Mouse (Mus musculus): ENCODE results near the gene Rpusd1. TPM values are rescaled to one million over a fixed set of nuclear protein-coding genes. Genes with fewer than 3 reads are reported as not detected.

Gene Rpusd1
- 4.5 TPM in 2 replicates for total RNA-seq (2023)

DNA sequence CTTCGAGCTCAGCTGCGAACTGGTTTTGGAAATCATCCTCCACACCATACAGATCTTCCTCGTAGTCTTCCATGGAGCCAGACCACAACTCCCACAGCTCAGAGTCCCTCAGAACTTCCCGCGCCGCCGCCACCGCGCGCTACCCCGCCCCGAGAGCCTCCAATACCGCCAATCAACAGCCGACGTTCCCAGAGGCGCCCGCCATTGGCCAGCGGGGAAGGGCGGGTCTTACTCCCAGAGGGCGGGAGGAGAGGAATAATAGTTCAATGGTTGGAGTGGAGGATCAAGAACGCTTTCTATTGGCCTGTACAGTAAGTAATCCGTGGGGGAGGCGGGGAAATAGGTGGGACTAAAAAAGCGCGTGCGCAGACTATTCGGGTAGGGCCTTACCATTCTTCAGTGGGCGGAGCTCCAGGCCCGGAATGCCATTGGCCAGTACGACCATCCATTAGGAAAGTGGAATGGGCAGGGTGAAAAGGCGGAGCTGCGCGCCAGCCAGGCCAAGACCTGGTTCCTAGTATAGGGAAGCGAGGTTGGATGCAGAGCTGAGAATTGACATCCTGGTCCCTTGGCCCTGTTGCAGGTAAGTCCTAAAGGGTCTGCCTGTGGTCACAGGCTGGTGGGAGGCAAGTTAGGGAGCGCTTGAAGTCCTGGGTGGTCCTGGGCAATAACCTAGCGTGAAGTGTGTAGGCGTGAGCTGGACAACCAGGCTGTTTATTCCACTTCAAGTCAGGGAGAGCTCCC lies at the start of gene Rpusd1, which contains the start of gene Chtf18:
Gene Rpusd1, plus strand, starts transcription at position 406 of the 744 bp plus-strand sequence.
Gene Chtf18, minus strand, starts transcription at position 155 of the 744 bp plus-strand sequence.

DNA sequence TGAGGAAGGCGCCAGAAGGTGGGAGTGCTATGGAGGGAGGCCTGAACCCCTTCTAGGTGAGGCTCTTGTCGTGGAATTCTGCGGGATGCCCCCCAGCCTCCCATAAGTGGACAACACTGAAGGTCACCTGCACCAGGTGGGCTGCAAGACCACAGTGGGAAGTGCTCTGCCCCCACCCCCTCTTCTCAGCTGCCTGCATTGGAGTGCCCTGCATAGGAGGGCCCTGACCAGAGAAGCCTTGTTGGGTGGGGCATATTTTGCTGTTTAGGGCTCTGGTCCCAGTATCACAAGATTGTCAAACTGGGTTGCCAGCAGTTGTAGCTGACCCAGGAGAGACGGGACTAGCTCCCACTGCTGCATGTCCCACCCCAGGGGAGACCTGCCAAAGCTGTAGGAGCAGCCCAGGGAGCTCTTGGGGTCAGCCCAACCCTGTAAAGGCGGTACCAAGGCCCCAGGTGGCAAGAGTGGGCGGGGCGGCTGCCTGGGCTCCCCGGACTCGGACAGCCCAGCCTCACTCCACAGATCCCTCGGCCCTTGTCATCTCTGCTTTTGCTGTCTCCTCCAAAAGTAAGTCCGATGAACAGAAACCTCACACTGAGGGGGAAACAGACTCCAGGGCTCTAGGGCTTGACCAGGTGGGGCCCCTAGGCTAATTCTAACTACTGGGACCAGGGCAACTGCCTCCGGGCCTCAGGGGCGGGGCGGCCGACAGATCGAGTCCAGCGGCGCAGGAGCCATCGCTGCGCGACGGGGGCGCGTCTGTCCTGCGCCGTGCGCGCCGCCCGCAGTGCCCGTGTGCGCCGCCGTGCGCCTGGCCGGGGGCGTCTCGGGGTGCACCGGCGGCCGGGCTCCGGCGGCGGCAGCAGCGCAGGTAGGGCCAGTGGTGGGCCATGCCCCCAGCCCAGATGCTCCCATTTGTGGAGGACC lies 10.5 kb upstream of the Rpusd1 start, which contains the start of gene Gng13:
Gene Gng13, plus strand, starts transcription at position 461 of the 927 bp plus-strand sequence.

DNA sequence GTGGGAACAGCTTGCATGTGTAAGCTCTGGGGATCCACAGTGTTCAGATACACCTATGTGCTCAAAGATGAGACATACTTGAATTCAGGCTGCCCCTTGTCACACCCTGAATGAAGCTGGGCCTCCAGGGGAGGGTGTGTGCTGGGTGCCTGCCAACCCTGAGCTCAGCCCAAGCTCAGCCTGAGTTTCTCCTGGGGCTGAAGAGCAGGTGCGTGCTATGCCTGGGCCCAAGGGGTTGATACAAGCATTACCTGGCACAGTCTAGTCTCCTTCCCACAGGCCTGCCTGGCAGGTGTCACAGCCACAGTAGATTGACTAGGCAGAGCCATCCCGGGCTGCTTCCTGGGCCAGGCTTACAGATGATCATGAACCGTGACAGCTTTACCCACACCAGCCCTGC lies 8.3 kb downstream of the Rpusd1 start, which contains the start of gene Mslnl:
Gene Mslnl, plus strand, starts transcription at position 298 of the 400 bp plus-strand sequence.

DNA sequence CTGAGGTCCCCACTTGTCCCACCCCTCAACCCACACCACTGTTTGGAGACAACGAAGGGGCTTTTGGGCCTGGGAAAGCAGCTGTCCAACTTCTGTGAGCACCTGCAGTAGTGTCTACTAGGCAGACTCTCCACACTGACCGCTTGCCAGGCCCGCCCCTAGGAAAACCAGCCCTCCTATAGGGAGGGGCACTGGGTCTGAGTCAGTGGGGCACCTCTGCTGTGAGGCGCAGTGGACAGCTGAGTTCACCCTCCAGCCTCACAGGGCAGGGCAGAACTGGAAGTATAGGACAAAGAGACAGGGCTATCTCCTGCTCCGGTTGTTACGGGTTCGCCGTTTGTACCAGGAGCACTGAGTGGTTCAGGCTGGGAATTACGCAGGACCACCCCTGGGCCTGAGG lies 26.8 kb downstream of the Rpusd1 start, which contains the start of gene Msln:
Gene Msln, minus strand, starts transcription at position 138 of the 400 bp plus-strand sequence.

DNA sequence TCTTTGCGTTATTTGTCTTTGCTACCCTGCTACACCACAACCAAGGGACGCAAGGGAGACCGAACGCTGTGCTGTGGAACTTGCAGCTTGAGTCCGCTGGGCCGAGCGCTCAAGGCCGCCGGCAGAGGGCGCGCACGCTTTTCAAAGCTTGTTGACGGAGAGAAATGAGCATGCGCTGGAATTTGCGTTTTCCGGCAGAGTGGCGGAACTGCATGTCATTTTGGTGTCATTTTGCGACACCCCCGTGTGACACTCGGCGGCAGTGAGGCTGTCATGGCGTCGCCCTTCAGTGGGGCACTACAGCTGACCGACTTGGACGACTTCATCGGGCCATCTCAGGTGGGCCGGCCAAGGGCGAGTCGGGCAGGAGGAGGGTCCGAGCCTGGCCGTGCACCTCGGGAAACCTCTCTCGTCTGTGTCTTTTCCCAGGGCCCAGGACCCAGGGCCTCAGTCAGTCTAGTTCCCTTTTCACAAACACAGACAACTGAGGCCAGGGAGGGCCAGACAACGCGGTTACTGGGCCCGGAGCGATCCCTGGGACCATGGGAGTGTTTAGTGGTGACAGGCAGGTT lies 46.2 kb downstream of the Rpusd1 start, which contains the start of gene Narfl:
Gene Narfl, plus strand, starts transcription at position 228 of the 572 bp plus-strand sequence.

Other genes starting within 250 kb of the Rpusd1 start
- not detected in 2 replicates for gene Sstr5, start 230.4 kb upstream of the Rpusd1 start, total RNA-seq (2023)
- gene Sox8, start 157.0 kb upstream of the Rpusd1 start, total RNA-seq (2023) = not detected in 2 replicates
- 8.7 and 10.5 TPM in 2 replicates for gene Lmf1, start 148.6 kb upstream of the Rpusd1 start, total RNA-seq (2023)
- gene Gng13, start 10.5 kb upstream of the Rpusd1 start, total RNA-seq (2023) = not detected in 2 replicates
- 9.7 and 18.7 TPM in 2 replicates for gene Chtf18, start 251 bp upstream of the Rpusd1 start, total RNA-seq (2023)
- gene Mslnl, start 8.4 kb downstream of the Rpusd1 start, total RNA-seq (2023) = not detected in 2 replicates
- gene Msln, start 26.7 kb downstream of the Rpusd1 start, total RNA-seq (2023) = 0.88 TPM in 1 of 2 replicates, not detected in the other
- gene Narfl, start 46.1 kb downstream of the Rpusd1 start, total RNA-seq (2023) = 24.6 and 35.5 TPM in 2 replicates
- 10.2 and 14.6 TPM in 2 replicates for gene Haghl, start 58.0 kb downstream of the Rpusd1 start, total RNA-seq (2023)
- 0.22 TPM in 1 of 2 replicates, not detected in the other for gene Ccdc78, start 58.9 kb downstream of the Rpusd1 start, total RNA-seq (2023)
- gene Fam173a, start 65.2 kb downstream of the Rpusd1 start, total RNA-seq (2023) = 25.4 and 34.7 TPM in 2 replicates
- gene AC134908.4, start 68.0 kb downstream of the Rpusd1 start, total RNA-seq (2023) = not detected in 2 replicates
- 10.9 and 16.2 TPM in 2 replicates for gene Metrn, start 69.5 kb downstream of the Rpusd1 start, total RNA-seq (2023)
- 0.11 TPM in 1 of 2 replicates, not detected in the other for gene Fbxl16, start 81.4 kb downstream of the Rpusd1 start, total RNA-seq (2023)
- 13.3 and 17.6 TPM in 2 replicates for gene Wdr24, start 96.0 kb downstream of the Rpusd1 start, total RNA-seq (2023)
- 7.7 and 8.2 TPM in 2 replicates for gene Jmjd8, start 101.2 kb downstream of the Rpusd1 start, total RNA-seq (2023)
- gene Stub1, start 105.7 kb downstream of the Rpusd1 start, total RNA-seq (2023) = 35.4 and 46.5 TPM in 2 replicates
- 0.64 and 1.3 TPM in 2 replicates for gene Rhbdl1, start 109.6 kb downstream of the Rpusd1 start, total RNA-seq (2023)
- gene Gm20683, start 114.1 kb downstream of the Rpusd1 start, total RNA-seq (2023) = 1.7 and 2.8 TPM in 2 replicates
- gene Rhot2, start 117.2 kb downstream of the Rpusd1 start, total RNA-seq (2023) = 26.5 and 33.7 TPM in 2 replicates
- gene Wdr90, start 133.8 kb downstream of the Rpusd1 start, total RNA-seq (2023) = 21.9 and 25.5 TPM in 2 replicates
- gene Mcrip2, start 141.1 kb downstream of the Rpusd1 start, total RNA-seq (2023) = 1.4 and 3.2 TPM in 2 replicates
- gene Mettl26, start 147.4 kb downstream of the Rpusd1 start, total RNA-seq (2023) = 6.4 and 6.5 TPM in 2 replicates
- 2.1 and 4.1 TPM in 2 replicates for gene Wfikkn1, start 153.2 kb downstream of the Rpusd1 start, total RNA-seq (2023)
- 13.0 and 17.4 TPM in 2 replicates for gene Rab40c, start 192.1 kb downstream of the Rpusd1 start, total RNA-seq (2023)
- 34.9 and 36.2 TPM in 2 replicates for gene Pigq, start 217.3 kb downstream of the Rpusd1 start, total RNA-seq (2023)
- gene Nhlrc4, start 217.3 kb downstream of the Rpusd1 start, total RNA-seq (2023) = not detected in 2 replicates
- gene A930017K11Rik, start 224.9 kb downstream of the Rpusd1 start, total RNA-seq (2023) = not detected in 2 replicates

All from neutrophil, adult 65 days (primary cell).